Mouse (Mus musculus): ENCODE results near the gene Fam83g.

DNA sequence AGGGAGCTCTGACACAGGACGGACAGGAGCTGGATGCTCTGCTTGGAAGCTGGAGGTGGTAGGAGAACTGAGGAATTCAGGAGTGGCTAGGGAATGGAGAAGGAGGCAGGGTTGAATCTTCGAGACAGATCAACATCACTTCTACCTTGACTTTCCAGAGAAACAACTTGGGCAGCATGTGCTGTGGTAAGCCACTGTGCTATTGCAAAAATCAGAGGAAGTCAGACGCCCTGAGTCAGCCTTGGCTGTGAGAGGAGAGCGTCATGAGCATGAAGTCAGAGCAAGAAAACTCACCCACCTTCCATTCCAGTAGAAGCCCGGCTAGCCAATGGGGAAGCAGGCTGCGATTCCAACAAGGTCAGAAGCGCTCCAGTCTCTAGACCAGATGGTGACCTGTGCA lies 41.8 kb upstream of the Fam83g start:
- no peak for TF ChIP-seq CTCF (IDR thresholded peaks at IDR 0.05; ENCODE audit: low read depth, low read length)
- no peak for TF ChIP-seq POLR2A (IDR thresholded peaks at IDR 0.05; ENCODE audit: extremely low read depth, insufficient read depth, low read length)
